Mouse (Mus musculus): ENCODE results near the gene Mdga2.

- TF ChIP-seq POLR2AphosphoS5 (IDR thresholded peaks at IDR 0.05; ENCODE audit: insufficient replicate concordance, low read depth, low read length) (no peak), CTCF (IDR thresholded peaks at IDR 0.05; ENCODE audit: low read depth, low read length) (no peak), GATA2 (IDR thresholded peaks at IDR 0.05; ENCODE audit: borderline replicate concordance, low read depth, low read length) (no peak), GATA1 (IDR thresholded peaks at IDR 0.05; ENCODE audit: borderline replicate concordance, low read length) (no peak)
Observed at GRCm38 (mm10) chr12:67045099-67045750, 177.1 kb downstream of the Mdga2 start.
